In the genomic region with DNA sequence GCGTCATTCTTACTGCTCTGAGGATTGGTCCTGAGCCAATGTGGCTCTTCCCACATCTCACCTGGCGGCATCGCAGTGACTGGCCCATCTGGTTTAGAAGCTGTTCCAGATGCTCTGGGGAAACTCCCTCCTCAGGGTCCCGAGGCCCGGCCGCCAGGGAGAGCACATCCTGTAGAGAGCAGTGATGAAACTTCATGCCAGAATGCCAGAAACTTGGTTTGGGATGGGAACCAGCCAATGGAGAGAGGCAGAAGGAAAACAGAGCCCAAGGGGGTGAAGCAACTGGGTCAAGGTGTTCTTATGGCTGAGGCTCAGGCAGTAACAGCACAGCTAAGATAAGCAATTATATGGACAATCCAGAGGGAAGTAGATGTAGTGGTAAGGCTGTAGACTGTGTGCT, we compare ENCODE assay signal across 23 mouse cellular contexts.
"Had no signal": no experiment of that assay in that cellular context is flagged by ENCODE, and none has a peak within 500 bp of the region (broad histone marks: within the 10 kb centered on the region; RNA-seq: fewer than 3 reads in every experiment).

No protein-coding gene starts in this region.

- H3K27ac ChIP-seq: heart, embryonic 10.5 days; hindbrain, embryonic 10.5 days; hindbrain, embryonic 12.5 days; hindbrain, embryonic 14.5 days; intestine, embryonic 15.5 days; layer of hippocampus, adult 2 months; left cerebral cortex, adult 2 months; limb, embryonic 10.5 days; limb, embryonic 12.5 days had no signal

- DNase-seq: gastrocnemius, postnatal 14 days; gastrocnemius, postnatal 36 days; heart, postnatal 10 days; heart, postnatal 4 days; kidney, adult 18-20 months; kidney, adult 8-10 months; kidney, postnatal 10 days; kidney, postnatal 4 days; liver had no signal

- H3K27me3 ChIP-seq: heart, embryonic 12.5 days; hindbrain, embryonic 12.5 days; intestine, embryonic 15.5 days; limb, embryonic 12.5 days had no signal

- H3K4me1 ChIP-seq: hindbrain, embryonic 10.5 days; hindbrain, embryonic 12.5 days; intestine, embryonic 15.5 days; limb, embryonic 10.5 days; limb, embryonic 12.5 days had no signal

- H3K9me3 ChIP-seq: heart, embryonic 10.5 days; heart, embryonic 12.5 days; hindbrain, embryonic 10.5 days; hindbrain, embryonic 12.5 days; intestine, embryonic 15.5 days; limb, embryonic 10.5 days; limb, embryonic 12.5 days had no signal

- H3K4me2 ChIP-seq: heart, embryonic 12.5 days; hindbrain, embryonic 12.5 days; hindbrain, embryonic 14.5 days; intestine, embryonic 15.5 days; limb, embryonic 12.5 days; liver, embryonic 11.5 days had no signal

- H3K9ac ChIP-seq: heart, embryonic 12.5 days; hindbrain, embryonic 12.5 days; hindbrain, embryonic 14.5 days; intestine, embryonic 15.5 days; limb, embryonic 12.5 days had no signal

- ATAC-seq: hindbrain, embryonic 16.5 days; inflammation-experienced regulatory T-cells, adult 6 months; intestine, embryonic 15.5 days; intestine, postnatal 0 days had no signal

- H3K4me3 ChIP-seq: heart, embryonic 10.5 days; heart, embryonic 12.5 days; hindbrain, embryonic 10.5 days; hindbrain, embryonic 12.5 days; intestine, embryonic 15.5 days; layer of hippocampus, adult 2 months; left cerebral cortex, adult 2 months; limb, embryonic 10.5 days; limb, embryonic 12.5 days had no signal
